Mouse (Mus musculus) heart, embryonic 11.5 days (tissue): ENCODE measurements at regions not wholly inside any gene's neighbourhood (a gene's known extent, or its start where the extent isn't known, plus 50 kb on each side); places are given as distances from the start of the nearest gene placed in this dataset.

ENCODE experiments used
- ATAC-seq: fragments of 200-750 bp; cut with Nextera tagmentation; replicated peaks from 2 replicates; pipeline ENCODE4 v1.8.0; 2017; ENCODE audit warnings: moderate library complexity; ENCODE audit not compliant: insufficient number of reproducible peaks, low FRiP score, low TSS enrichment
- H3K27ac ChIP-seq: fragments of 300-500 bp; sonication (generic); 2 replicates; pipeline ENCODE4 v1.5.1; 2014; ENCODE audit warnings: mild to moderate bottlenecking, low read depth, low read length
- H3K27me3 ChIP-seq: fragments of 300-500 bp; sonication (generic); 2 replicates; pipeline ENCODE4 v1.6.1; 2014; ENCODE audit warnings: mild to moderate bottlenecking, low read length, mixed read lengths; ENCODE audit not compliant: control insufficient read depth, insufficient read depth
- H3K36me3 ChIP-seq: fragments of 300-500 bp; sonication (generic); 2 replicates; pipeline ENCODE4 v1.6.1; 2014; ENCODE audit warnings: mild to moderate bottlenecking, low read length, moderate library complexity, mixed read lengths; ENCODE audit not compliant: control insufficient read depth, insufficient read depth
- H3K4me1 ChIP-seq: fragments of 300-500 bp; sonication (generic); 2 replicates; pipeline ENCODE4 v1.6.1; 2014; ENCODE audit warnings: low read length; ENCODE audit not compliant: control insufficient read depth, insufficient read depth
- H3K4me2 ChIP-seq: fragments of 300-500 bp; sonication (generic); 2 replicates; pipeline ENCODE4 v1.6.1; 2014; ENCODE audit warnings: mild to moderate bottlenecking, moderate library complexity
- H3K4me3 ChIP-seq: fragments of 300-500 bp; sonication (generic); 2 replicates; pipeline ENCODE4 v1.5.1; 2014; ENCODE audit warnings: low read depth, low read length
- H3K9ac ChIP-seq: fragments of 300-500 bp; sonication (generic); 2 replicates; pipeline ENCODE4 v1.6.1; 2014; ENCODE audit warnings: mild to moderate bottlenecking, low read depth, low read length, moderate library complexity
- H3K9me3 ChIP-seq: fragments of 300-500 bp; sonication (generic); replicated peaks from 2 replicates; pipeline ENCODE4 v1.6.1; 2016; ENCODE audit warnings: low read length; ENCODE audit not compliant: control insufficient read depth
- WGBS: fragments of 180-500 bp; shearing (Covaris S2); extraction: QIAGEN DNeasy Blood & Tissue Kit; methylation state at CpG from one replicate; pipeline ENCODE4 v1.1.7; 2014; ENCODE audit not compliant: insufficient replicate concordance; 5-methylcytosine and 5-hydroxymethylcytosine counted together

- Histone ChIP-seq H3K27ac (no peak overlapping the region), H3K36me3 (no peaks in the 10 kb centered on the region), H3K4me2 (no peak overlapping the region), H3K9me3 (no peaks in the 10 kb centered on the region), H3K27me3 (no peaks in the 10 kb centered on the region), H3K4me3 (no peak overlapping the region), H3K9ac (no peak overlapping the region), H3K4me1 (no peaks in the 10 kb centered on the region)
- ATAC-seq, result no peak
- 71% methylated on average over 3 of the region's 3 CpGs for WGBS
Measured at GRCm38 (mm10) chr5:52920251-52920650, 86.4 kb downstream of the Anapc4 start.

- Histone ChIP-seq H3K9ac (no peak overlapping the region), H3K27me3 (no peaks in the 10 kb centered on the region), H3K4me1 (no peaks in the 10 kb centered on the region), H3K4me3 (no peak overlapping the region), H3K27ac (no peak overlapping the region), H3K4me2 (no peak overlapping the region), H3K9me3 (no peaks in the 10 kb centered on the region), H3K36me3 (no peaks in the 10 kb centered on the region)
- WGBS, result 74% methylated on average over 7 of the region's 7 CpGs
- ATAC-seq, result no peak
Measured at GRCm38 (mm10) chr5:52920722-52921264, 87.0 kb downstream of the Anapc4 start.

GRCm38 (mm10) chr5:52925006-52925405, 91.2 kb downstream of the Anapc4 start:
- H3K4me3 ChIP-seq, result no peak overlapping the region
- H3K27me3 ChIP-seq, result no peaks in the 10 kb centered on the region
- H3K9ac ChIP-seq, result no peak overlapping the region
- no peak for ATAC-seq
- H3K36me3 ChIP-seq, result no peaks in the 10 kb centered on the region
- WGBS, result 83% methylated on average over 6 of the region's 6 CpGs
- H3K9me3 ChIP-seq, result no peaks in the 10 kb centered on the region
- H3K4me1 ChIP-seq, result no peaks in the 10 kb centered on the region
- no peak overlapping the region for H3K27ac ChIP-seq
- H3K4me2 ChIP-seq, result no peak overlapping the region

DNA sequence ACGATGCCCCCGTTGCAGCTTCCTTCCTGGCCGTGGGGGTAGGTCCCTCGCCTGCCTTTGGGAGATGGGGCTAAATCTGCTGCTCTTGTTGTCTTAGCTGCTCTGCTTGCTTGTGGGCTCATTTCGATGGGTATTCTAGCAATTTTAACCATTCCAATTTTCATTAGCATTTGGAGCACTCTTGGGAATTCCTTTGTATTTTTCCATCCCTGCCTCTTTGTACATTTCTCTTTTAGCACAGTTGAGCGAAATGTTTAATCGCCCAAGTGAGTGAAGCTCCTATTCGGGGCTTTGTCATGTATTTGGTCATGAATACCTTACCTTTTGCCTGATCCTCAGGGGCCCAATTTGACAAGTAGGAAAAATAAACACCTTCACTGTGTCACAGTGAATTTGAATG, 95.9 kb downstream of the Anapc4 start:
- ATAC-seq, result no peak
- 74% methylated on average over 8 of the region's 8 CpGs for WGBS
- Histone ChIP-seq H3K9ac (no peak overlapping the region), H3K4me2 (no peak overlapping the region), H3K9me3 (no peaks in the 10 kb centered on the region), H3K4me3 (no peak overlapping the region), H3K27me3 (no peaks in the 10 kb centered on the region), H3K4me1 (no peaks in the 10 kb centered on the region), H3K36me3 (no peaks in the 10 kb centered on the region), H3K27ac (no peak overlapping the region)

- H3K27me3 ChIP-seq, result no peaks in the 10 kb centered on the region
- no peaks in the 10 kb centered on the region for H3K36me3 ChIP-seq
- no peak for ATAC-seq
- H3K9me3 ChIP-seq, result no peaks in the 10 kb centered on the region
- no peak overlapping the region for H3K4me3 ChIP-seq
- H3K27ac ChIP-seq, result no peak overlapping the region
- no peak overlapping the region for H3K9ac ChIP-seq
- no peaks in the 10 kb centered on the region for H3K4me1 ChIP-seq
- H3K4me2 ChIP-seq, result no peak overlapping the region
- WGBS, result 82% methylated on average over 6 of the region's 6 CpGs
Measured at GRCm38 (mm10) chr5:52933291-52933690, 99.5 kb downstream of the Anapc4 start.

GRCm38 (mm10) chr5:52937626-52938025, 100.3 kb upstream of the Slc34a2 start:
- Histone ChIP-seq H3K4me2 (no peak overlapping the region), H3K27me3 (no peaks in the 10 kb centered on the region), H3K27ac (no peak overlapping the region), H3K36me3 (no peaks in the 10 kb centered on the region), H3K9me3 (no peaks in the 10 kb centered on the region), H3K4me3 (no peak overlapping the region), H3K4me1 (0 out of 2 replicates have a peak, but pooled peaks cover 3% of the 10 kb centered on the region), H3K9ac (no peak overlapping the region)
- WGBS, result 74% methylated on average over 1 of the region's 1 CpGs
- no peak for ATAC-seq

DNA sequence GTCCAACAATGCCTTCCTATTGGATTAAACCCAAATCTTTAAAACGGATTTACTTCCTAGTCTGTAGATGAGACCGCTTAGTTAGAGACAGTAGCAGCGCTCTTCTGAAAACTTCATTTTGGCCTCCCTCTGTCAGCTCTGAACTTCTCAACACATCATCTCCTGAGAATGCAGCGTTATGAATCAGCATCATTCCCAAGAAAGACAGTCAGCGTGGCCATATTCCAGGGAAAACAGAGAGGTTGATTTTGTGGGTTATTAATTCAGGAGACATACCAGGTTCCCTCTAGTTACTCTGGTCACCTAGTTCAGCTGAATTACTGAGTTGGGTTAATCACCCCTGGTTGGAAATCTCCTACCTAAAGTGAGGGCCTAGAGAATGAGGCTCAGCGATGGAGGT, 97.9 kb upstream of the Slc34a2 start:
- H3K9me3 ChIP-seq, result no peaks in the 10 kb centered on the region
- ATAC-seq, result no peak
- no peak overlapping the region for H3K4me2 ChIP-seq
- H3K9ac ChIP-seq, result no peak overlapping the region
- H3K27ac ChIP-seq, result no peak overlapping the region
- no peaks in the 10 kb centered on the region for H3K36me3 ChIP-seq
- H3K27me3 ChIP-seq, result no peaks in the 10 kb centered on the region
- 88% methylated on average over 6 of the region's 6 CpGs for WGBS
- H3K4me1 ChIP-seq, result 0 out of 2 replicates have a peak, but pooled peaks cover 3% of the 10 kb centered on the region
- no peak overlapping the region for H3K4me3 ChIP-seq

DNA sequence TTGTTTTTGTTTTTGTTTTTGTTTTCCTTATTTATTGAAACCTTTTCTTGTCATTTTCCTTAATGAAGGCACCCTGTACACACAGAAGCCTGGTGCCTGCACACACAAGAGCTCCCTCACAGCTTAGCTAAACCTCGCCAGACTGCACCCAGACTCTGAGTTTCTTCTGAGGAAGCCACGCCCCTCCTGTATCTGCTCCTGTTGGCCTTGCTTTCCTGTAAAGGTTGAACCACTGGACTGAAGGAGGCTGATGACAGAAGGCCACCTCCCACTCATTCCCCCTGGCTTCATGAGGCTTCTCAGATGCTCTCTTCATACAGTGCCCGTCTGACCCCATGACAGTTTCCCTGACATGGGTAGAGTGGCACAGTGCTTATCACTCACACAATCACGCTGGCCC, 97.2 kb upstream of the Slc34a2 start:
- H3K9ac ChIP-seq, result no peak overlapping the region
- WGBS, result 49% methylated on average over 4 of the region's 4 CpGs
- no peak overlapping the region for H3K27ac ChIP-seq
- 0 out of 2 replicates have a peak, but pooled peaks cover 3% of the 10 kb centered on the region for H3K4me1 ChIP-seq
- H3K36me3 ChIP-seq, result no peaks in the 10 kb centered on the region
- no peak overlapping the region for H3K4me2 ChIP-seq
- H3K9me3 ChIP-seq, result no peaks in the 10 kb centered on the region
- H3K4me3 ChIP-seq, result no peak overlapping the region
- H3K27me3 ChIP-seq, result no peaks in the 10 kb centered on the region
- ATAC-seq, result no peak

GRCm38 (mm10) chr5:52953875-52954274, 84.0 kb upstream of the Slc34a2 start:
- ATAC-seq, result no peak
- WGBS, result 62% methylated on average over 8 of the region's 8 CpGs

More at GRCm38 (mm10) chr5:52953875-52954274, 84.0 kb upstream of the Slc34a2 start:
- Histone ChIP-seq H3K27ac (no peak overlapping the region), H3K4me3 (no peak overlapping the region), H3K4me2 (no peak overlapping the region), H3K36me3 (no peaks in the 10 kb centered on the region), H3K27me3 (no peaks in the 10 kb centered on the region), H3K9me3 (no peaks in the 10 kb centered on the region), H3K9ac (no peak overlapping the region), H3K4me1 (no peaks in the 10 kb centered on the region)
